Mouse (Mus musculus): ENCODE results near the gene C6. TPM values are rescaled to one million over a fixed set of nuclear protein-coding genes. Genes with fewer than 3 reads are reported as not detected.

C6 gene
- polyA plus RNA-seq, 1 experiment from 2014 or later = not detected

DNA sequence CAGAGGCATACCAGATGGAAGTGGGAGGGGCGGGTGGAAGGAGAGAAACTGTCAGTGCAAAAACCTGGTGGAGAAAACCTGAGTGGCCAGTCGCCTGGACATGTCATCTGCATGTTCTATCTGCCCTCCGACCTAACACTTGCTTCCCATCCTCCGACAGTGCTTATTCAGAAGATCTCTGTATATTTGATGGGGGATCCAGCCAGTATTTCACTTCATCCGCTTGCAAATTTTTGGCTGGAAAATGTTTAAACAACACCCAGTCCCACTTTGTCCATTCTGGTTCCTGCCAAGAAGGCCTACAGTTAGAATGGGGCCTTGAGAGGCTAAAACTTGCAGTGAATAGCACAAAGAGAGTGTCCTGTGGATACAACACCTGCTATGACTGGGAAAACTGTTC, 81.2 kb downstream of the C6 start:
- H3K4me3 ChIP-seq (ENCODE audit: control insufficient read depth in 1 of 2, insufficient read depth in 1 of 2, low read depth in 1 of 2, low read length in 2 of 2) = no peak overlapping the region
- H3K36me3 ChIP-seq (ENCODE audit: control insufficient read depth, insufficient read depth, low read length) = no peaks in the 10 kb centered on the region
- no peak for ATAC-seq (ENCODE audit: insufficient number of reproducible peaks, insufficient read depth, low FRiP score, low read depth)
- 79% methylated on average over 5 of the region's 5 CpGs for WGBS
- no peak overlapping the region for H3K27ac ChIP-seq (replicated peaks in 1 of 2; ENCODE audit: control insufficient read depth in 1 of 2, insufficient read depth in 1 of 2, low read depth in 2 of 2, low read length in 2 of 2)
- H3K9me3 ChIP-seq (ENCODE audit: control insufficient read depth, low read length) = no peaks in the 10 kb centered on the region
- H3K4me1 ChIP-seq (ENCODE audit: control insufficient read depth in 2 of 2, insufficient read depth in 2 of 2, low read length in 2 of 2) = no peaks in the 10 kb centered on the region
- H3K27me3 ChIP-seq (ENCODE audit: control insufficient read depth, insufficient read depth, low read length) = no peaks in the 10 kb centered on the region
- no peak overlapping the region for H3K9ac ChIP-seq (ENCODE audit: low read length)
- no peak overlapping the region for H3K4me2 ChIP-seq (ENCODE audit: low read length)

DNA sequence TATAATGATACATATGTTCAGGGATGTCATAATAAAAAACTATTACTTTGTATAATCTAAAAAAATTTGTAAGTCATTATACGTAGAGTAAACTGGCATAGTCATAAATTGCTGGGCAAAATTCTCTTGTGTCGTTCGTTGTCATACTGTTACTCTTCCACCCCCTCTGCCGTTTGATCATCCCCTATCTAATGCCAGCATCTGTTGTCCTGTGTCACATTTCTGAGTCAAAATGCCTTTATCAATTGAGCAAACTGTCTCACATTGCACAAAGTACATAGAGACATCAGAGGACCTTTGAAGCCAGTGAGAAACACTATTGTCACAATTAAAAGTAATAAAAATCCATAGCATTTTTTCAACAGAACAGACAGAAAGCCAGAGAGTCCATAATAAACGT, 88.0 kb downstream of the C6 start:
- no peak overlapping the region for H3K4me2 ChIP-seq (ENCODE audit: low read length)
- H3K27me3 ChIP-seq (ENCODE audit: control insufficient read depth, insufficient read depth, low read length) = no peaks in the 10 kb centered on the region
- no peaks in the 10 kb centered on the region for H3K9me3 ChIP-seq (ENCODE audit: control insufficient read depth, low read length)
- no peak overlapping the region for H3K4me3 ChIP-seq (ENCODE audit: control insufficient read depth in 1 of 2, insufficient read depth in 1 of 2, low read depth in 1 of 2, low read length in 2 of 2)
- H3K36me3 ChIP-seq (ENCODE audit: control insufficient read depth, insufficient read depth, low read length) = no peaks in the 10 kb centered on the region
- H3K4me1 ChIP-seq (ENCODE audit: control insufficient read depth in 2 of 2, insufficient read depth in 2 of 2, low read length in 2 of 2) = no peaks in the 10 kb centered on the region
- ATAC-seq (ENCODE audit: insufficient number of reproducible peaks, insufficient read depth, low FRiP score, low read depth) = no peak
- 89% methylated on average over 5 of the region's 5 CpGs for WGBS
- no peak overlapping the region for H3K9ac ChIP-seq (ENCODE audit: low read length)
- H3K27ac ChIP-seq (replicated peaks in 1 of 2; ENCODE audit: control insufficient read depth in 1 of 2, insufficient read depth in 1 of 2, low read depth in 2 of 2, low read length in 2 of 2) = no peak overlapping the region

DNA sequence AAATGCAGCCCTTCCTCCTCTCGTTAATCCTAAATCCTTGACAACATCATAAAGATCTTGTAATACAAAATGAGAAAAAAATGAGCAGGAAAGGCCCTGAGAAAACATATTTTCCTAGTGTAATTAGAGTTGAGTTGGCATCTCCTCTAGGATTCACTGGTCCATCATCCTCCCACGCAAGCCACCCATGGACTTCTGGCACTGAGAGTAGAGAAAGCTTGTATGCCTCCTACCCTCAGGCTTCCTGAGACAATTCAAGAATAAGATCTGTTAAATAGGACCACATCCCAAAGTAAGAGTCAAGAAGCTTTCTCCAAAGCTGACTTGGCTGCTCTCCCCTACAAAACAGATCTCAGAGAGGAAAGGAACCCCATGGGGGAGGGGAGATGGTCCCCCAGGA, 88.7 kb downstream of the C6 start:
- no peaks in the 10 kb centered on the region for H3K36me3 ChIP-seq (ENCODE audit: control insufficient read depth, insufficient read depth, low read length)
- no peaks in the 10 kb centered on the region for H3K4me1 ChIP-seq (ENCODE audit: control insufficient read depth in 2 of 2, insufficient read depth in 2 of 2, low read length in 2 of 2)
- no peak for ATAC-seq (ENCODE audit: insufficient number of reproducible peaks, insufficient read depth, low FRiP score, low read depth)
- H3K27me3 ChIP-seq (ENCODE audit: control insufficient read depth, insufficient read depth, low read length) = no peaks in the 10 kb centered on the region
- no peak overlapping the region for H3K9ac ChIP-seq (ENCODE audit: low read length)
- H3K27ac ChIP-seq (replicated peaks in 1 of 2; ENCODE audit: control insufficient read depth in 1 of 2, insufficient read depth in 1 of 2, low read depth in 2 of 2, low read length in 2 of 2) = no peak overlapping the region
- H3K9me3 ChIP-seq (ENCODE audit: control insufficient read depth, low read length) = no peaks in the 10 kb centered on the region
- WGBS = 86% methylated on average over 2 of the region's 2 CpGs
- H3K4me3 ChIP-seq (ENCODE audit: control insufficient read depth in 1 of 2, insufficient read depth in 1 of 2, low read depth in 1 of 2, low read length in 2 of 2) = no peak overlapping the region
- H3K4me2 ChIP-seq (ENCODE audit: low read length) = no peak overlapping the region

DNA sequence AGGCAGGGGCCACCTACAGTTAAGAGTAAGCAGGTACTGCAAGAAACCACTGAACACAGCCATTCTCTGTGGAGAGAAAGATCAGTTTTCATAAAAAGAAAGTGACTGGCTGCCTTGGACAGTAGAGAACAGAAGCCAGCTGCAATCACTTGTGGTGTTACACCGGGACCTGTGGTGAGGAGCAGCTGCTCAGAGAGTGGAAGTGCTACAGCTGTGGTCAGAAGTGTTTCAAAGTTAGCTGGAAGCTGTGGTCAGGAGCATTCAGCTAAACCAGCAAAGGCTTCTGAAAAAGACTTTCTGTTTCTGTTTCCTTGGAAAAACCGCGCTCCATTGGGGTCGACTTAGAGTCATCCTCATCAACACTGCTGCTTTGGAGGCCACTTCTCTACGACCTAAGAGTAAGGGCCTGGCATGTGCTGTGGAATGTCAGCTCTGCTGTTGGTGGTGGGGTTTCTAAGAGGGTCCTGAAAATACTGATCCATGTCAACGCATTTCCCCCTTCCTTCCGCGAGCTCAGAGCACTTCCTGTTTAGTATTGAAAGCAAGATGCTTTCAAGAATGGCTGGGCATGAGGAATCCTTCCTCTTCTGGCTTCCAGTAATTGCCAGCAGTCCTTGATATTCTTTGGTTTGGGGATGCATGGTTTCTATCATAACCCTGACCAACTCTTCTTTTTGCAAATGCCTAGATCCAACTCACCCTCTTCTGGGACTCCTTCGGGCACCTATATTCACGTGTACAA, 89.9 kb downstream of the C6 start:
- no peaks in the 10 kb centered on the region for H3K4me1 ChIP-seq (ENCODE audit: control insufficient read depth in 2 of 2, insufficient read depth in 2 of 2, low read length in 2 of 2)
- 78% methylated on average over 10 of the region's 10 CpGs for WGBS
- no peaks in the 10 kb centered on the region for H3K36me3 ChIP-seq (ENCODE audit: control insufficient read depth, insufficient read depth, low read length)
- no peak overlapping the region for H3K27ac ChIP-seq (replicated peaks in 1 of 2; ENCODE audit: control insufficient read depth in 1 of 2, insufficient read depth in 1 of 2, low read depth in 2 of 2, low read length in 2 of 2)
- H3K4me2 ChIP-seq (ENCODE audit: low read length) = no peak overlapping the region
- no peak overlapping the region for H3K9ac ChIP-seq (ENCODE audit: low read length)
- no peaks in the 10 kb centered on the region for H3K9me3 ChIP-seq (ENCODE audit: control insufficient read depth, low read length)
- H3K27me3 ChIP-seq (ENCODE audit: control insufficient read depth, insufficient read depth, low read length) = no peaks in the 10 kb centered on the region
- no peak for ATAC-seq (ENCODE audit: insufficient number of reproducible peaks, insufficient read depth, low FRiP score, low read depth)
- no peak overlapping the region for H3K4me3 ChIP-seq (ENCODE audit: control insufficient read depth in 1 of 2, insufficient read depth in 1 of 2, low read depth in 1 of 2, low read length in 2 of 2)

DNA sequence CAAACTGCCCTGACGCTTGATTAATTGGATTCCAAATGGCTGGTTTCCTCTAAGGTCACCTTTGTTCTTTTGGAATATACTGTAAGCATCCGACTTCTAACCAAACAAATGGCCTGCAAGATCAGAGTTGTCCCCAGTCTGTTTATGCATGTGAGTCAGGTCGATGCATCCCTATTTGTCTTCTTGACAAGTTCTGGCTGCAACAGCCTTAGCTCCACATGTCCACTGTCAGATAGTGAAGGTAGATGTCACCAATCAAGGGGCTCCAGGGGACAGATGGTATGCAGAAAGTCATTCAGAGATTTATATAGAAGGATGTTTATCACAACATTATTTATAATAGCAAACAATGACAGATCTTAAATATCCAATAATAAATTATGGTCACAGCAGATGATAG, 91.5 kb downstream of the C6 start:
- Histone ChIP-seq H3K4me1 (ENCODE audit: control insufficient read depth in 2 of 2, insufficient read depth in 2 of 2, low read length in 2 of 2) (no peaks in the 10 kb centered on the region), H3K4me2 (ENCODE audit: low read length) (no peak overlapping the region), H3K9me3 (ENCODE audit: control insufficient read depth, low read length) (no peaks in the 10 kb centered on the region), H3K36me3 (ENCODE audit: control insufficient read depth, insufficient read depth, low read length) (no peaks in the 10 kb centered on the region), H3K27me3 (ENCODE audit: control insufficient read depth, insufficient read depth, low read length) (no peaks in the 10 kb centered on the region), H3K9ac (ENCODE audit: low read length) (no peak overlapping the region), H3K27ac (replicated peaks in 1 of 2; ENCODE audit: control insufficient read depth in 1 of 2, insufficient read depth in 1 of 2, low read depth in 2 of 2, low read length in 2 of 2) (no peak overlapping the region), H3K4me3 (ENCODE audit: control insufficient read depth in 1 of 2, insufficient read depth in 1 of 2, low read depth in 1 of 2, low read length in 2 of 2) (no peak overlapping the region)
- 45% methylated on average over 3 of the region's 3 CpGs for WGBS
- ATAC-seq (ENCODE audit: insufficient number of reproducible peaks, insufficient read depth, low FRiP score, low read depth) = no peak

DNA sequence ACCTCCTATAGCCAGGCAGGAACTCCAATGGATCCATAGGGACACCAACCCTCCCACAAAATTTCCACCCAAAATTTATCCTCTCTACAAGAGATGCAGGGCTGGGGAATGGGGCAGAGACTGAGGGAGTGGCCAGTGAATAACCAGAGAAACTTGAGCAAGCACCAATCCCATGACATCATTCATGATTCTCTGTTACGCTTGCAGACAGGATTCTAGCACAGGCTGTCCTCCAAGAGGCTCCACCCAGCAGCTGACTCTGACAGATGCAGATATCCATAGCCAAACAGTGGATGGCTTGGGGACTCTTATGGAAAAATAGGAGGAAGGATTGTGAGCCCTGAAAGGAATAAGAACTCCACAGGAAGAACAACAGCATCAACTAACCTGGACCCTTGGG, 94.2 kb downstream of the C6 start:
- H3K4me1 ChIP-seq (ENCODE audit: control insufficient read depth in 2 of 2, insufficient read depth in 2 of 2, low read length in 2 of 2) = no peaks in the 10 kb centered on the region
- H3K4me3 ChIP-seq (ENCODE audit: control insufficient read depth in 1 of 2, insufficient read depth in 1 of 2, low read depth in 1 of 2, low read length in 2 of 2) = no peak overlapping the region
- no peak overlapping the region for H3K9ac ChIP-seq (ENCODE audit: low read length)
- no peak overlapping the region for H3K4me2 ChIP-seq (ENCODE audit: low read length)
- no peaks in the 10 kb centered on the region for H3K27me3 ChIP-seq (ENCODE audit: control insufficient read depth, insufficient read depth, low read length)
- ATAC-seq (ENCODE audit: insufficient number of reproducible peaks, insufficient read depth, low FRiP score, low read depth) = no peak
- 73% methylated on average over 1 of the region's 1 CpGs for WGBS
- no peaks in the 10 kb centered on the region for H3K36me3 ChIP-seq (ENCODE audit: control insufficient read depth, insufficient read depth, low read length)
- no peak overlapping the region for H3K27ac ChIP-seq (replicated peaks in 1 of 2; ENCODE audit: control insufficient read depth in 1 of 2, insufficient read depth in 1 of 2, low read depth in 2 of 2, low read length in 2 of 2)
- no peaks in the 10 kb centered on the region for H3K9me3 ChIP-seq (ENCODE audit: control insufficient read depth, low read length)

DNA sequence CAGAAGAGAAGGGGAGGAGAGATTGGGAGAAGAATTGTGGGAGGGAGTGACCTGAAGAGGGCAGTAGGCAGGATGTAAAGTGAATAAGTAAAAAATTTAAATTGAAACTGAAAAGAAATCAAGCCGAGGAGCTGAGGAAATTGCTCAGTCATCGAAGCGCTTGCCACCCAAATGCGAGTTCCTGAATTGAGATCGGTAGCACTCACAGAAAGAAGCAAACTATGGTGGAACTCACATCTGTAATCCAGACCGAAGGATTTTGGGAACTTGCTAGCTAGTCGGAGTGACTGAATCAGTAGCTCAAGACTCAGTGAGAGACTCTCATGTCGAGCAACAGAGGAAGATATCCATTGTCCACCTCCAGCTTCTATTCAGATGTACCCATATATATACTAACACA, 94.8 kb downstream of the C6 start:
- H3K9me3 ChIP-seq (ENCODE audit: control insufficient read depth, low read length) = no peaks in the 10 kb centered on the region
- no peaks in the 10 kb centered on the region for H3K27me3 ChIP-seq (ENCODE audit: control insufficient read depth, insufficient read depth, low read length)
- 88% methylated on average over 8 of the region's 8 CpGs for WGBS
- no peaks in the 10 kb centered on the region for H3K36me3 ChIP-seq (ENCODE audit: control insufficient read depth, insufficient read depth, low read length)
- H3K4me2 ChIP-seq (ENCODE audit: low read length) = no peak overlapping the region
- ATAC-seq (ENCODE audit: insufficient number of reproducible peaks, insufficient read depth, low FRiP score, low read depth) = no peak
- no peak overlapping the region for H3K27ac ChIP-seq (replicated peaks in 1 of 2; ENCODE audit: control insufficient read depth in 1 of 2, insufficient read depth in 1 of 2, low read depth in 2 of 2, low read length in 2 of 2)
- H3K4me1 ChIP-seq (ENCODE audit: control insufficient read depth in 2 of 2, insufficient read depth in 2 of 2, low read length in 2 of 2) = no peaks in the 10 kb centered on the region
- no peak overlapping the region for H3K4me3 ChIP-seq (ENCODE audit: control insufficient read depth in 1 of 2, insufficient read depth in 1 of 2, low read depth in 1 of 2, low read length in 2 of 2)
- H3K9ac ChIP-seq (ENCODE audit: low read length) = no peak overlapping the region

DNA sequence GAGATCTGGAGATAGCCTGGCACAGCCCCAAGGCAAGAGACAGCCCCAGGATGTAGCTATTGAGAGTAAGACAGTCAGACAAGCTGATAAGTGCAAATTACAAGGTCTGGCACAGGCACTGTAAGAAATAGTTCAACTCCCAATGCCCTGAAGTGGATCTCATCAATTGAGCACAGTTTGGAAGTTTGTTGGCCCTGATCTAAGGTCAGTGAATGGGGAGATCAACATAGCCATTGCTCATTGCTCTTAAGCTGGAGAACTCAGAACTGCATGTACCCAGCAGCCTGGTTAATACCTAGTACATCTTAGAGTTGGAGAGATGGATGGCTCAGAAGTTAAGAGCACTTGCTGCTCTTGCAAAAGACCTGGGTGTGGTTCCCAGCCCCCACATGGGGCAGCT, 100.8 kb downstream of the C6 start:
- Histone ChIP-seq H3K4me3 (ENCODE audit: control insufficient read depth in 1 of 2, insufficient read depth in 1 of 2, low read depth in 1 of 2, low read length in 2 of 2) (no peak overlapping the region), H3K9ac (ENCODE audit: low read length) (no peak overlapping the region), H3K36me3 (ENCODE audit: control insufficient read depth, insufficient read depth, low read length) (no peaks in the 10 kb centered on the region), H3K4me1 (ENCODE audit: control insufficient read depth in 2 of 2, insufficient read depth in 2 of 2, low read length in 2 of 2) (no peaks in the 10 kb centered on the region), H3K9me3 (ENCODE audit: control insufficient read depth, low read length) (no peaks in the 10 kb centered on the region), H3K4me2 (ENCODE audit: low read length) (no peak overlapping the region), H3K27me3 (ENCODE audit: control insufficient read depth, insufficient read depth, low read length) (no peaks in the 10 kb centered on the region), H3K27ac (replicated peaks in 1 of 2; ENCODE audit: control insufficient read depth in 1 of 2, insufficient read depth in 1 of 2, low read depth in 2 of 2, low read length in 2 of 2) (no peak overlapping the region)
- ATAC-seq (ENCODE audit: insufficient number of reproducible peaks, insufficient read depth, low FRiP score, low read depth) = no peak
